ENCODE assay signal across 32 mouse cellular contexts in the genomic region with DNA sequence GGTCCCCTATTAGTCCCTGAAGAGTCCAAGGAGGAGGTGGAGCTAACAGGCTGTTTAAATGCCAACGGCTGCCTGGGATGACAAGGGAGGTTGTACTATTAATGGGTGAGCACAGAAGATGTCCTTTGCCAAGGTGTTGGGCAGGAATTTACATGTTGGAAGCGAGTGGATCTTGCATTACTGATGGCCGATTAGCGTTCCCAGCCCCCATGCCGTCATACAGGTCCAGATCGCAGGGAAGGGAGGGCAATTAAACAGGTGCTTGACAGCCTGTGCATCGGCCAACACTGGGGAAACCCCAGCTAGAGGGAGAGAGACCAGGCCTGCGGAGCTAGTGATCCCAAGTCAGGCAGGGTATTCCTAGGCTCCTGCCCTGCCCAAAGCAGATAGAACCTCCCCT.
"Had no signal": no experiment of that assay in that cellular context is flagged by ENCODE, and none has a peak within 500 bp of the region (broad histone marks: within the 10 kb centered on the region; RNA-seq: fewer than 3 reads in every experiment).

No protein-coding gene starts in this region.

- H3K9me3 ChIP-seq: heart, embryonic 13.5 days; heart, embryonic 15.5 days; hindbrain, embryonic 10.5 days; hindbrain, embryonic 12.5 days; hindbrain, embryonic 13.5 days; hindbrain, embryonic 15.5 days; intestine, embryonic 15.5 days; kidney, embryonic 15.5 days had no signal

- H3K27me3 ChIP-seq: heart, embryonic 13.5 days; heart, embryonic 15.5 days; hindbrain, embryonic 12.5 days; hindbrain, embryonic 15.5 days; intestine, embryonic 15.5 days; kidney, embryonic 15.5 days had no signal

- H3K4me1 ChIP-seq: hindbrain, embryonic 10.5 days; intestine, embryonic 15.5 days; kidney, embryonic 15.5 days had no signal

- H3K4me2 ChIP-seq: heart, embryonic 13.5 days; heart, embryonic 15.5 days; hindbrain, embryonic 12.5 days; hindbrain, embryonic 13.5 days; hindbrain, embryonic 14.5 days; hindbrain, embryonic 15.5 days; intestine, embryonic 15.5 days; kidney, embryonic 15.5 days had no signal

- H3K36me3 ChIP-seq: heart, embryonic 13.5 days; heart, embryonic 15.5 days; hindbrain, embryonic 10.5 days; hindbrain, embryonic 12.5 days; hindbrain, embryonic 13.5 days; hindbrain, embryonic 15.5 days; intestine, embryonic 15.5 days; kidney, embryonic 15.5 days had no signal

- ATAC-seq: hindbrain, embryonic 16.5 days; hindbrain, postnatal 0 days; inflammation-experienced regulatory T-cells, adult 6 months; intestine, embryonic 15.5 days; intestine, embryonic 16.5 days; intestine, postnatal 0 days had no signal

- DNase-seq: heart, postnatal 14 days; heart, postnatal 36 days; heart, postnatal 4 days; kidney, adult 11 months; kidney, adult 18-20 months; kidney, adult 2 months; kidney, adult 8-10 months; kidney, adult 9 months; kidney, postnatal 10 days; kidney, postnatal 14 days; kidney, postnatal 25 days; kidney, postnatal 36 days; kidney, postnatal 4 days; layer of hippocampus, adult 9-11 months; layer of hippocampus, postnatal 36 days had no signal

- H3K9ac ChIP-seq: heart, embryonic 13.5 days; heart, embryonic 15.5 days; hindbrain, embryonic 12.5 days; hindbrain, embryonic 13.5 days; hindbrain, embryonic 14.5 days; hindbrain, embryonic 15.5 days; intestine, embryonic 15.5 days; kidney, embryonic 15.5 days had no signal

- H3K4me3 ChIP-seq: heart, embryonic 13.5 days; heart, embryonic 15.5 days; hindbrain, embryonic 10.5 days; hindbrain, embryonic 12.5 days; hindbrain, embryonic 13.5 days; hindbrain, embryonic 15.5 days; intestine, embryonic 15.5 days; kidney, embryonic 15.5 days; layer of hippocampus, adult 2 months; left cerebral cortex, adult 2 months had no signal

- H3K27ac ChIP-seq: heart, embryonic 13.5 days; heart, embryonic 15.5 days; hindbrain, embryonic 10.5 days; hindbrain, embryonic 12.5 days; hindbrain, embryonic 13.5 days; hindbrain, embryonic 14.5 days; hindbrain, embryonic 15.5 days; hindbrain, postnatal 0 days; intestine, embryonic 15.5 days; kidney, embryonic 15.5 days; kidney, postnatal 0 days; layer of hippocampus, adult 2 months; left cerebral cortex, adult 2 months had no signal
